Mouse (Mus musculus): ENCODE data around the gene Dpf2.

- TF ChIP-seq CTCF (IDR thresholded peaks at IDR 0.05; ENCODE audit: borderline replicate concordance, insufficient read depth, low read length) (no peak), POLR2A (IDR thresholded peaks at IDR 0.05; ENCODE audit: low read depth, low read length) (peak; percentile 36; the same call in 1 of the 2 replicates)
These were observed 1.2 kb downstream of the Dpf2 start for GRCm38 (mm10) chr19:5911430-5912102.

All from embryonic fibroblast, embryonic 13.5 days (primary cell).